Comparison of ENCODE assay signal across 24 mouse cellular contexts in the genomic region with DNA sequence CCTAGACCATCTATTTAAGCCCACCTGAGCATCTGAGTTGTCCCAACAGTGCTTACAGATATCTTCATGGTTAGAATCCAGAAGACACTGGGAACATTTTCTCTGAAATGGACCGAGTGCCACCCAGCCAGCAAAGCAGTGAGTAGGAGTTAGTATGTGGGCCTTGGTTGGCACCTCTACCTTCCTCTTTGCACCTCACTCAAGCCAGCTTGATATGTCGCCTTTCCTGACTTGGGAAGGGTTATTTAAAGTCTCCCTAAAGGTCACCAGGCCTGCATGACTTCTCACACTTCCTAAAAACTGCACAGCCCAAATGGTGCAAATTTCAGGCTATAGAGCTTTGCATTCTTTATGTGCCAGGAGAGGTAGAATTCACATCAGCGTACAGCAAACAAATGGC.
DNase-seq lines count a peak whose midpoint lies in the region; ATAC-seq and TF ChIP-seq lines count a peak whose summit lies in the region.
"Had no signal": no experiment of that assay in that cellular context is flagged by ENCODE, and none has a peak within 500 bp of the region (broad histone marks: within the 10 kb centered on the region; RNA-seq: fewer than 3 reads in every experiment).

No protein-coding gene starts in this region.

- peaks cover 2% of the 10 kb centered on the region; the same call in 1 of the 2 replicates for H3K4me1 ChIP-seq in cerebellum, adult 2 months (ENCODE audit: control insufficient read depth, insufficient read depth, low read length)
- H3K4me1 ChIP-seq in forebrain, postnatal 0 days (ENCODE audit: insufficient read depth), result no peaks in the 10 kb centered on the region
- H3K4me1 ChIP-seq: embryonic facial prominence, embryonic 10.5 days; hindbrain, embryonic 13.5 days; limb, embryonic 15.5 days; liver, embryonic 15.5 days; midbrain, embryonic 13.5 days; neural tube, embryonic 13.5 days had no signal

- H3K4me3 ChIP-seq in cerebellum, adult 2 months (replicated peaks; ENCODE audit: insufficient read depth, low read depth, low read length), result no peak overlapping the region
- H3K4me3 ChIP-seq in forebrain, postnatal 0 days (ENCODE audit: low read depth, low read length), result no peak overlapping the region
- H3K4me3 ChIP-seq: embryonic facial prominence, embryonic 10.5 days; gastrocnemius, adult 2 months; hindbrain, embryonic 13.5 days; limb, embryonic 15.5 days; liver, embryonic 15.5 days; midbrain, embryonic 13.5 days; neural tube, embryonic 13.5 days had no signal

- H3K27me3 ChIP-seq in cerebellum, adult 2 months (ENCODE audit: control insufficient read depth, insufficient read depth, low read length), result no peaks in the 10 kb centered on the region
- no peaks in the 10 kb centered on the region for H3K27me3 ChIP-seq in forebrain, postnatal 0 days (ENCODE audit: insufficient read depth, low read length)
- H3K27me3 ChIP-seq: hindbrain, embryonic 13.5 days; limb, embryonic 15.5 days; liver, embryonic 15.5 days; midbrain, embryonic 13.5 days; neural tube, embryonic 13.5 days had no signal

- peak; percentile 33 to 51 for DNase-seq in frontal cortex, adult 2 months (ENCODE audit: extremely low spot score in 1 of 2, low spot score in 1 of 2)
- DNase-seq in frontal cortex, postnatal 10 days (ENCODE audit: low spot score in 2 of 2), result no peak
- peak; percentile 44 for DNase-seq in right cerebral cortex, adult 18-20 months
- no peak for DNase-seq in right cerebral cortex, postnatal 4 days
- peak; percentile 45 to 78 for DNase-seq in cerebellum, adult 2 months
- DNase-seq in right cerebral cortex, postnatal 36 days (ENCODE audit: low spot score in 2 of 2), result peak; percentile 6 to 18
- no peak for DNase-seq in forebrain, postnatal 0 days
- no peak for DNase-seq in gastrocnemius, adult 18-20 months (ENCODE audit: low spot score)
- DNase-seq: adrenal gland, adult 2 months; B cell, adult 2 months; gastrocnemius, adult 2 months; heart, postnatal 14 days; kidney, adult 8-10 months; kidney, postnatal 25 days; thymus, postnatal 14 days had no signal

- H3K4me2 ChIP-seq in forebrain, postnatal 0 days (ENCODE audit: low read depth), result no peak overlapping the region
- H3K4me2 ChIP-seq: heart, embryonic 11.5 days; hindbrain, embryonic 13.5 days; limb, embryonic 15.5 days; liver, embryonic 15.5 days; midbrain, embryonic 13.5 days; neural tube, embryonic 13.5 days had no signal

- H3K36me3 ChIP-seq in forebrain, postnatal 0 days (ENCODE audit: insufficient read depth), result no peaks in the 10 kb centered on the region
- H3K36me3 ChIP-seq: embryonic facial prominence, embryonic 10.5 days; hindbrain, embryonic 13.5 days; limb, embryonic 15.5 days; liver, embryonic 15.5 days; midbrain, embryonic 13.5 days; neural tube, embryonic 13.5 days had no signal

- no peak for TF ChIP-seq POLR2A in cerebellum, adult 2 months (IDR thresholded peaks at IDR 0.05; ENCODE audit: borderline replicate concordance, insufficient read depth, low read length)

- no peak for ATAC-seq in forebrain, postnatal 0 days
- ATAC-seq: inflammation-experienced regulatory T-cells, adult 6 months; lung, postnatal 0 days; midbrain, embryonic 13.5 days had no signal

- 33% methylated on average over 3 of the region's 3 CpGs for WGBS in cerebellum, adult 2 months
- 85% methylated on average over 3 of the region's 3 CpGs for WGBS in forebrain, postnatal 0 days

- TF ChIP-seq CTCF in cerebellum, adult 2 months (IDR thresholded peaks at IDR 0.05; ENCODE audit: borderline replicate concordance, insufficient read depth, low read depth, low read length), result no peak
- TF ChIP-seq CTCF in forebrain, postnatal 0 days (IDR thresholded peaks at IDR 0.05; ENCODE audit: low read depth), result no peak

- H3K9me3 ChIP-seq in forebrain, postnatal 0 days (ENCODE audit: low read length), result no peaks in the 10 kb centered on the region
- H3K9me3 ChIP-seq: embryonic facial prominence, embryonic 10.5 days; hindbrain, embryonic 13.5 days; limb, embryonic 15.5 days; liver, embryonic 15.5 days; midbrain, embryonic 13.5 days; neural tube, embryonic 13.5 days had no signal

- H3K9ac ChIP-seq in forebrain, postnatal 0 days, result no peak overlapping the region
- H3K9ac ChIP-seq: hindbrain, embryonic 13.5 days; limb, embryonic 15.5 days; liver, embryonic 15.5 days; midbrain, embryonic 13.5 days; neural tube, embryonic 13.5 days had no signal

- H3K27ac ChIP-seq in cerebellum, adult 2 months (ENCODE audit: insufficient read depth, low read length), result no peak overlapping the region; the same call in 1 of the 2 replicates
- H3K27ac ChIP-seq in forebrain, postnatal 0 days (ENCODE audit: low read depth, low read length), result no peak overlapping the region
- H3K27ac ChIP-seq: embryonic facial prominence, embryonic 10.5 days; gastrocnemius, adult 2 months; hindbrain, embryonic 13.5 days; limb, embryonic 15.5 days; liver, embryonic 15.5 days; midbrain, embryonic 13.5 days; neural tube, embryonic 13.5 days had no signal

Comparison
In these comparisons a context has a peak if more than half of its experiments do, and no peak if none do; other contexts are left out.
1. DNase-seq: peak in frontal cortex, adult 2 months (2 of 2), right cerebral cortex, adult 18-20 months (single experiment), cerebellum, adult 2 months (2 of 2) and right cerebral cortex, postnatal 36 days (2 of 2); none in frontal cortex, postnatal 10 days (0 of 2), right cerebral cortex, postnatal 4 days (single experiment), forebrain, postnatal 0 days (single experiment) and gastrocnemius, adult 18-20 months (single experiment).